Mouse (Mus musculus) heart, embryonic 13.5 days (tissue): ENCODE data around the gene Degs2. TPM values are rescaled to one million over a fixed set of nuclear protein-coding genes. Genes with fewer than 3 reads are reported as not detected.
A peak's percentile ranks its signal among the peaks of the same experiment; 100 is the strongest.

Experiments
- ATAC-seq: fragments of 200-750 bp; cut with Nextera tagmentation; 2 replicates; pipeline ENCODE4 v1.8.0; 2017; ENCODE audit warnings: moderate TSS enrichment; ENCODE audit not compliant: insufficient number of reproducible peaks, low FRiP score, low TSS enrichment; ENCODE audit errors: extremely low read depth
- H3K27ac ChIP-seq: fragments of 300-500 bp; sonication (generic); replicated peaks from 2 replicates; pipeline ENCODE4 v1.5.1; 2015; ENCODE audit warnings: moderate library complexity, mild to moderate bottlenecking, inconsistent platforms
- H3K27me3 ChIP-seq: fragments of 300-500 bp; sonication (generic); replicated peaks from 2 replicates; pipeline ENCODE4 v1.6.1; 2015; ENCODE audit warnings: mild to moderate bottlenecking, inconsistent platforms
- H3K36me3 ChIP-seq: fragments of 300-500 bp; sonication (generic); 2 replicates; pipeline ENCODE4 v1.6.1; 2015; ENCODE audit warnings: mild to moderate bottlenecking, inconsistent platforms
- H3K4me1 ChIP-seq: fragments of 300-500 bp; sonication (generic); 2 replicates; pipeline ENCODE4 v1.6.1; 2015; ENCODE audit warnings: inconsistent platforms
- H3K4me2 ChIP-seq: fragments of 300-500 bp; sonication (generic); 2 replicates; pipeline ENCODE4 v1.6.1; 2015; ENCODE audit warnings: inconsistent platforms, mild to moderate bottlenecking, moderate library complexity
- H3K4me3 ChIP-seq: fragments of 300-500 bp; sonication (generic); 2 replicates; pipeline ENCODE4 v1.5.1; 2015; ENCODE audit warnings: moderate library complexity, mild to moderate bottlenecking, inconsistent platforms
- H3K9ac ChIP-seq: fragments of 300-500 bp; sonication (generic); 2 replicates; pipeline ENCODE4 v1.6.1; 2015; ENCODE audit warnings: inconsistent platforms, mild to moderate bottlenecking, moderate library complexity
- H3K9me3 ChIP-seq: fragments of 300-500 bp; sonication (generic); 2 replicates; pipeline ENCODE4 v1.6.1; 2016; ENCODE audit warnings: inconsistent platforms
- WGBS: fragments of 180-500 bp; shearing (Covaris S2); methylation state at CpG from one replicate; pipeline ENCODE4 v1.1.7; 2015; ENCODE audit warnings: mixed read lengths; 5-methylcytosine and 5-hydroxymethylcytosine counted together
- polyA plus RNA-seq: library from polyadenylated mRNA; unstranded; fragments of >200 nt; fragmentation: Nextera tagmentation; extraction: Ambion mirVana; gene quantifications from 2 replicates; pipeline ENCODE4 v1.2.1, GENCODE M21; 2015

The Degs2 gene
- polyA plus RNA-seq, 1 experiment from 2014 or later = 0.41 TPM

GRCm38 (mm10) chr12:108678366-108678765 is 23.7 kb downstream of the Degs2 start:
- no peak for ATAC-seq
- H3K27ac ChIP-seq = no peak overlapping the region
- H3K27me3 ChIP-seq = no peaks in the 10 kb centered on the region
- H3K9ac ChIP-seq = no peak overlapping the region
- H3K4me1 ChIP-seq = peaks cover 14% of the 10 kb centered on the region; the same call in 1 of the 2 replicates
- no peak overlapping the region for H3K4me3 ChIP-seq
- H3K4me2 ChIP-seq = no peak overlapping the region
- H3K9me3 ChIP-seq = no peaks in the 10 kb centered on the region
- peaks cover 90% of the 10 kb centered on the region for H3K36me3 ChIP-seq
- 56% methylated on average over 4 of the region's 4 CpGs for WGBS

DNA sequence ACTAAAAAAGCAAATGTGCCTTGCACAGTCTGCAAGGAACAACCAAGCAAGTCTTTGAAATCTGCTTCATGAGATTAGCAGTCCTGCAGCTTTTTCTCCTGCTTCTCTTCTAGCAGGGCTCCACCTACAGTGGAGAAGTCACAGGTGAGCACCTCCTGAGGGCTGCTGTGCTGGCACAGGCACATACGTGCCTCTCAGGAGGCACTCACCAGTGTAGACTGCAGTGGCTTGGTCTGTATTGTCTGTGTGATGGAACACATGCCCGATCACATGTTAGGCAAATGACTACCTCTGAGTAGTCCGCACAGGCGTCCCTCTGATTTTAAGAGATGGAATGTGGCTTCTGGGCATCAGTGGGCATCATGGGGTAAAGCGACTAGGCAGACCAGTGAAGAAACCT is 25.0 kb downstream of the Degs2 start:
- Histone ChIP-seq H3K4me3 (no peak overlapping the region), H3K4me1 (peaks cover 14% of the 10 kb centered on the region; the same call in 1 of the 2 replicates), H3K9ac (no peak overlapping the region), H3K27me3 (no peaks in the 10 kb centered on the region), H3K4me2 (no peak overlapping the region), H3K9me3 (no peaks in the 10 kb centered on the region), H3K27ac (no peak overlapping the region), H3K36me3 (peaks cover 88% of the 10 kb centered on the region)
- no peak for ATAC-seq
- 79% methylated on average over 5 of the region's 5 CpGs for WGBS

DNA sequence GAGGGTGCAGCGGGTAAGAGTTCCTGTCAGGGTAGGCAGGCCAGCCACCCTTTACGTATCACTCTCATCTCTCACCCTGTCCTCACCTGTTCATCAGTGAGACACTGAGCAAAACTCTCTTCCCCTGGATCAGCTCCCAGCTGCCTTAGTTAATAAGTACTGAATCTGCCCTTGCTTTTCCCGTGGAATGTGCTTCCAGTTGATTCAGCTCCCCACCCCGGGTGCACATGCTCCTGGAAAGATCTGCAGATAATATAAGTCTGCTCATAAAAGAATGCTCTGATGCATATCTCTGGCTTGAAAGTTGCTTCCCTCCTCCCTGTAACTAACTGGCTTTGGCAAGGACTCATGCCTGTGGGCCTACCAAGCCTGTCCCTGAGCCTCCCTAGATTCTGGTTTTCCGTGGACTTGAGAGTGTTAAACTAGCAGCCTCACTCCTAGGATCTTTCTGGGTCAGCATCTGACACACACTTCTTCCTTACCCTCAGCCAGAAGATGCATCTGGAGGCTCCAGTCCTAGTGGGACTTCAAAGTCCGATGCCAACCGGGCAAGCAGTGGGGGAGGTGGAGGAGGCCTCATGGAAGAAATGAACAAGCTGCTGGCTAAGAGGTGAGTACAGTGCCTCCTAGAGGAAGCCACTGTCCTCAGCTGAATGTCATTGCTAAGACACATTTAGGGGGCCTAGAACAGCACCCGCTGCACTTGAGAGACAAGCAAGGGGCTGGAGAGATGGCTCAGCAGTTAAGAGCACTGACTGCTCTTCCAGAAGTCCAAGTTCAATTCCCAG is 26.3 kb downstream of the Degs2 start:
- no peak overlapping the region for H3K9ac ChIP-seq
- WGBS = 63% methylated on average over 8 of the region's 8 CpGs

GRCm38 (mm10) chr12:108674916-108675315 is 27.2 kb downstream of the Degs2 start:
- Histone ChIP-seq H3K4me2 (no peak overlapping the region), H3K27me3 (no peaks in the 10 kb centered on the region), H3K36me3 (peaks cover 88% of the 10 kb centered on the region), H3K27ac (no peak overlapping the region), H3K4me3 (no peak overlapping the region), H3K4me1 (peaks cover 14% of the 10 kb centered on the region; the same call in 1 of the 2 replicates), H3K9me3 (no peaks in the 10 kb centered on the region), H3K9ac (no peak overlapping the region)
- WGBS = 85% methylated on average over 2 of the region's 2 CpGs
- no peak for ATAC-seq

More for the DNA sequence above, 26.3 kb downstream of the Degs2 start:
- Histone ChIP-seq H3K27ac (no peak overlapping the region), H3K36me3 (peaks cover 86% of the 10 kb centered on the region), H3K9me3 (no peaks in the 10 kb centered on the region), H3K27me3 (no peaks in the 10 kb centered on the region), H3K4me3 (no peak overlapping the region), H3K4me1 (peaks cover 14% of the 10 kb centered on the region; the same call in 1 of the 2 replicates), H3K4me2 (no peak overlapping the region)
- no peak for ATAC-seq

DNA sequence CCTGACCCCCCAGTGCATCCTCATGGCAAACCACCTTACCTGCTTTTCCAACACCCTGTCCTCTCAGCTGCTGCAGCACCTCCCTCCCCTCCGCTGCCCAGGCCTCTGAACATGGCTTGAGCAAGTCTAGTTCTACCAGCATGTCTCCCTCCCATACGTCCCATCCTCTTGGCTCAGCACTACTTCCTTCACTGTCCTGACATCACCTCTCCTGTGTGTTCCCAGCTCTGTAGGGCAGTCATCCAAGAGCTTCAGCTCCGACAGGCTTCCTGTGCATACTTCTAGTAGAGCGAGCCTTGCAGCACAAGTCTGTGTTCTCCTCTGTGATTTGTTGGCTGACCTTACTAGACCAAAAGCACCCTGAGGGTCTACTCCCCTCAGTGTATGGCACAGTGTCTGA is 27.6 kb downstream of the Degs2 start:
- no peak overlapping the region for H3K4me3 ChIP-seq
- H3K9me3 ChIP-seq = no peaks in the 10 kb centered on the region
- ATAC-seq = no peak
- no peak overlapping the region; the same call in 1 of the 2 replicates for H3K27ac ChIP-seq
- peaks cover 88% of the 10 kb centered on the region for H3K36me3 ChIP-seq
- no peak overlapping the region for H3K4me2 ChIP-seq
- 56% methylated on average over 4 of the region's 4 CpGs for WGBS
- H3K4me1 ChIP-seq = peaks cover 14% of the 10 kb centered on the region; the same call in 1 of the 2 replicates
- H3K27me3 ChIP-seq = no peaks in the 10 kb centered on the region
- H3K9ac ChIP-seq = no peak overlapping the region

DNA sequence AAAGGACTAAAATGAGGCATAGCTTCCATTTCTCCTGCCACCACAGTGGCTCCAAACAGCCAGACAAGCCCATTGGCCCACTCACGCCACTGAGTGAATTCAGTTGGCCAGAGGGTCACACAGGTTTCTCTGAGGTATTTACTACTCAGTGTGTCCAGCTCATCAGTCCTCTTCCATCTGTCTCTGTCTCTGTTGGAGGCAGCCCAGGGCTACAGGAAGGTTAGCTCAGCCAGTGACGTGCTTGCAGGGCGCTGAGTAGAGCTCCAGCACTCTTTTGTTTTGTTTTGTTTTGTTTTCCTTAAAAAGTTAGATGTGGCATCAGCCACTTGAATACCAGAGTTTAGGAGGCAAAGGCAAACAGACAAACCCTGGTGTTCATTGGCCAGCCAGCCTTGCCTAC is 28.6 kb downstream of the Degs2 start:
- WGBS = 74% methylated on average over 3 of the region's 3 CpGs
- H3K4me1 ChIP-seq = peaks cover 17% of the 10 kb centered on the region
- no peak overlapping the region for H3K9ac ChIP-seq
- H3K27ac ChIP-seq = no peak overlapping the region
- H3K9me3 ChIP-seq = no peaks in the 10 kb centered on the region
- ATAC-seq = no peak
- no peak overlapping the region for H3K4me3 ChIP-seq
- peaks cover 81% of the 10 kb centered on the region for H3K36me3 ChIP-seq
- H3K27me3 ChIP-seq = no peaks in the 10 kb centered on the region
- H3K4me2 ChIP-seq = no peak overlapping the region

GRCm38 (mm10) chr12:108672908-108673307 is 29.2 kb downstream of the Degs2 start:
- ATAC-seq = no peak
- Histone ChIP-seq H3K27me3 (no peaks in the 10 kb centered on the region), H3K9me3 (no peaks in the 10 kb centered on the region), H3K4me2 (no peak overlapping the region), H3K9ac (no peak overlapping the region), H3K4me1 (peaks cover 24% of the 10 kb centered on the region), H3K36me3 (peaks cover 79% of the 10 kb centered on the region), H3K4me3 (no peak overlapping the region), H3K27ac (no peak overlapping the region)
- WGBS = 73% methylated on average over 4 of the region's 4 CpGs

- ATAC-seq = no peak
- Histone ChIP-seq H3K4me3 (no peak overlapping the region), H3K27me3 (no peaks in the 10 kb centered on the region), H3K9me3 (no peaks in the 10 kb centered on the region), H3K27ac (no peak overlapping the region), H3K36me3 (peaks cover 73% of the 10 kb centered on the region), H3K9ac (no peak overlapping the region), H3K4me1 (peaks cover 27% of the 10 kb centered on the region), H3K4me2 (no peak overlapping the region)
- 87% methylated on average over 2 of the region's 2 CpGs for WGBS
These were observed 30.6 kb downstream of the Degs2 start for GRCm38 (mm10) chr12:108671541-108671940.

DNA sequence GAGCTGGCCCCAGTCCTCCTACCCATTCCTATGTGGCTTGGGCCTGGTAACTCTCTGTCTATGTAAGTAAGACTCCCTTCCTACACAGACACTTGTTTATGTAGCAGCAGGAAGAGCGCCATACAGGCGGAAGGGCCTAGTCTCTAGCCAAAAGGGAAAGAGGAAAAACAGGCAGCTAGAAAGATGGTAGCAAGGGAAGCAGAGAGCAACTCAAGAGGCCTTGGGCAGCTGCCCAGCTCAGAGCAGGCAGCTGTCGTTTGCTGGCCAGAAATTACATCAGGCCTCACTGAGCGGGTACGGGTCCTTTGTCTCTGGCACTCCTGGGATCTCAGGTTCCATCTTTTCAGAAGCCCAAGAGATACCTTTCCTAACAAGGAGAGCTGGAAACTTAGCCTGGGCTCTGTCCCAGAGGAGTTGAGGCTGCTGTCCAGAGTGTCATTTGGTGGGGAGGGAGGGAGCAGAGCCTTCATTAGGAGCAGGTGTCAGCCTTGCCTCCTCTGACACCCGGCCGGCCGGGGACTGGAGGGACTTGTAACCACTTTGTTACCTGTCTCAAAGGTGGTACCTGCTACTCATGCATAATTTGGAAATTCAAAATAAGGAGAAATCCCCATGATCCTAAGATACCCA is 33.4 kb downstream of the Degs2 start:
- ATAC-seq = no peak
- H3K4me1 ChIP-seq = peaks cover 22% of the 10 kb centered on the region
- WGBS = 59% methylated on average over 8 of the region's 8 CpGs
- H3K27me3 ChIP-seq = no peaks in the 10 kb centered on the region
- no peaks in the 10 kb centered on the region for H3K9me3 ChIP-seq
- peaks cover 57% of the 10 kb centered on the region for H3K36me3 ChIP-seq
- H3K27ac ChIP-seq = peak overlapping the region; percentile 54
- H3K9ac ChIP-seq = no peak overlapping the region
- H3K4me2 ChIP-seq = no peak overlapping the region
- H3K4me3 ChIP-seq = no peak overlapping the region

GRCm38 (mm10) chr12:108657350-108657749 is 44.8 kb downstream of the Degs2 start:
- peaks cover 62% of the 10 kb centered on the region for H3K36me3 ChIP-seq
- no peak overlapping the region for H3K4me2 ChIP-seq
- no peaks in the 10 kb centered on the region for H3K27me3 ChIP-seq
- peak overlapping the region; percentile 55 for H3K27ac ChIP-seq
- no peak overlapping the region for H3K9ac ChIP-seq
- H3K9me3 ChIP-seq = no peaks in the 10 kb centered on the region
- peaks cover 32% of the 10 kb centered on the region for H3K4me1 ChIP-seq
- WGBS = 86% methylated on average over 1 of the region's 1 CpGs
- H3K4me3 ChIP-seq = no peak overlapping the region
- no peak for ATAC-seq

DNA sequence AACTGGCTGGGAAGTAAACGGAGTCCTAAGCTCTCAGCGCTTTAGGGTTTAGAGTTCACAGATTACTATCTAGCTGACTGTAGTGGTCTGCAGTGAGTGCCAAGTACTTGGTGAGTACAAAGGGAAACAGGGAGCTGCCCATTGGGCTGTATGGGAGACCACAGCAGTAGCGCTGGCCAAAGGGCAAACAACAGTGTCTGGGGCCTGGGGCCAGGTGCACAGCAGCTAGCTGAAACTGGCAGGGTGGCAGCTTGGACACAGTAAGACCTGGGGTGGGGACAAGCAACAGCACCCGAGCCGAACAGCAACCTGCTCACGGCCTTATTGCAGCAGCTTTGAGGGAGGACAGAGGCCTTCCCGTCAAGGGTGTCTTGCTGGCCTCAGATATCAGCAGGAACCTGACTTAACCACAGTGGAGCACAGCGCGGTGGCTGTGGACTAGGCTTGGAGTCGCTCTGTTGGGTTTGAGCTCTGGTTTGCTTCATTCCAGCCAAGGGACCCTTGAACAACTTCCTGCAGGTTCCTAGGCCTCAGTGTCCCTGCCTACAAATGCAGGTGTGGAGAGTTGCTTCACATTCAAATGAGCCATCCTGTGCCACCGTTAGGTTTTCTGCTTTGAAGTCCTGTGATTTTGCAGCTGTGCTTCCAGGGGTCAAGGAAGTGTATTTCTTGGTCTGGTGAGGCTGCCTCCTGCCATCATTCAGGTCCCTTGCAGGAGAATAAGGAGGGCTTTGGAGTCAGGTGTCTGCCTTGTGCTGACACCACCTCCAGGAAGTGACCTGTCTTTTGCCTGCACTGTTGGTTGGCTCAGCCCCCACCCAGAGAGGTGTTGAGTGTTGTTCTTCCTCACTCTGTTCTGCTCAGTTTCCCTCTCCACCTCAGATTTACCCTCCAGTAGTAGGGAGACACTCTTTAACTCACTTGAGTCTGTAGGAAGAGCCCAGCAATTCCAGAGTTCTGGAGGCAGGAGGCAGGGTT is 48.5 kb downstream of the Degs2 start:
- H3K27ac ChIP-seq = no peak overlapping the region
- peaks cover 49% of the 10 kb centered on the region for H3K4me1 ChIP-seq
- no peak overlapping the region for H3K4me2 ChIP-seq
- WGBS = 67% methylated on average over 11 of the region's 11 CpGs
- H3K36me3 ChIP-seq = peaks cover 71% of the 10 kb centered on the region
- no peaks in the 10 kb centered on the region for H3K9me3 ChIP-seq
- H3K27me3 ChIP-seq = no peaks in the 10 kb centered on the region
- no peak for ATAC-seq
- H3K4me3 ChIP-seq = no peak overlapping the region
- H3K9ac ChIP-seq = no peak overlapping the region
